9 mouse cellular contexts compared by ENCODE assay signal in genomic region chr2:35588368-35588767, GRCm38 (mm10). TPM values are rescaled to one million over a fixed set of nuclear protein-coding genes. Genes with fewer than 3 reads are reported as not detected.
DNase-seq lines count a peak whose midpoint lies in the region; ATAC-seq and TF ChIP-seq lines count a peak whose summit lies in the region.
"Had no signal": no experiment of that assay in that cellular context is flagged by ENCODE, and none has a peak within 500 bp of the region (broad histone marks: within the 10 kb centered on the region; RNA-seq: fewer than 3 reads in every experiment).

No protein-coding gene starts in this region.

- TF ChIP-seq CTCF in liver, postnatal 0 days (IDR thresholded peaks at IDR 0.05; ENCODE audit: low read depth): no peak

- peaks cover 5% of the 10 kb centered on the region; the same call in 1 of the 2 replicates for H3K4me1 ChIP-seq in liver, postnatal 0 days (ENCODE audit: insufficient read depth)
- peaks cover 13% of the 10 kb centered on the region for H3K4me1 ChIP-seq in liver, embryonic 11.5 days (replicated peaks; ENCODE audit: control insufficient read depth, insufficient read depth, low read length)

- no peak for TF ChIP-seq EP300 in liver, postnatal 0 days (IDR thresholded peaks at IDR 0.05; ENCODE audit: low read depth)

- H3K9me3 ChIP-seq in liver, postnatal 0 days (ENCODE audit: low read length): no peaks in the 10 kb centered on the region
- no peaks in the 10 kb centered on the region for H3K9me3 ChIP-seq in liver, embryonic 11.5 days (ENCODE audit: control insufficient read depth, low read length)
- H3K9me3 ChIP-seq: liver, embryonic 15.5 days had no signal

- H3K27me3 ChIP-seq in liver, postnatal 0 days (ENCODE audit: insufficient read depth, low read length): peaks cover 14% of the 10 kb centered on the region; the same call in 1 of the 2 replicates
- H3K27me3 ChIP-seq in liver, embryonic 11.5 days (replicated peaks; ENCODE audit: control insufficient read depth, insufficient read depth, low read length): peaks cover 57% of the 10 kb centered on the region

- no peaks in the 10 kb centered on the region for H3K36me3 ChIP-seq in liver, postnatal 0 days (replicated peaks; ENCODE audit: insufficient read depth, low read length)
- H3K36me3 ChIP-seq in liver, embryonic 11.5 days (ENCODE audit: control insufficient read depth, insufficient read depth, low read length): no peaks in the 10 kb centered on the region
- H3K36me3 ChIP-seq: liver, embryonic 15.5 days had no signal

- 33% methylated on average over 9 of the region's 9 CpGs for WGBS in liver, postnatal 0 days (ENCODE audit: insufficient replicate concordance)
- WGBS in liver, embryonic 11.5 days: 25% methylated on average over 9 of the region's 9 CpGs

- H3K9ac ChIP-seq in liver, postnatal 0 days (replicated peaks): no peak overlapping the region
- H3K9ac ChIP-seq in liver, embryonic 11.5 days (ENCODE audit: low read depth, low read length): no peak overlapping the region
- H3K9ac ChIP-seq: liver, embryonic 15.5 days had no signal

- no peak for DNase-seq in liver, postnatal 0 days
- DNase-seq in liver, embryonic 11.5 days (ENCODE audit: low spot score): no peak
- DNase-seq in heart, adult 8-10 months (ENCODE audit: low spot score): peak; percentile 79
- DNase-seq in kidney, postnatal 25 days: peak; percentile 37 to 60
- DNase-seq in retina, embryonic 14.5 days (ENCODE audit: low spot score): peak; percentile 35
- DNase-seq in urinary bladder, postnatal 14 days (ENCODE audit: low spot score): no peak
- no peak for DNase-seq in thymus, postnatal 10 days (ENCODE audit: low spot score in 2 of 2)
- DNase-seq: cerebellum, adult 8-10 months had no signal

- H3K27ac ChIP-seq in liver, postnatal 0 days (ENCODE audit: low read depth): no peak overlapping the region
- H3K27ac ChIP-seq in liver, embryonic 11.5 days (ENCODE audit: low read depth, low read length): no peak overlapping the region
- H3K27ac ChIP-seq: liver, embryonic 15.5 days had no signal

- H3K4me3 ChIP-seq in liver, postnatal 0 days (ENCODE audit: low read depth, low read length): no peak overlapping the region
- no peak overlapping the region for H3K4me3 ChIP-seq in liver, embryonic 11.5 days (ENCODE audit: low read depth, low read length)
- H3K4me3 ChIP-seq: liver, embryonic 15.5 days had no signal

- no peak for ATAC-seq in liver, postnatal 0 days
- ATAC-seq in liver, embryonic 11.5 days (replicated peaks; ENCODE audit: low FRiP score): no peak

- H3K4me2 ChIP-seq in liver, postnatal 0 days (ENCODE audit: low read depth, low read length): peak overlapping the region; percentile 6; the same call in 1 of the 2 replicates
- no peak overlapping the region for H3K4me2 ChIP-seq in liver, embryonic 11.5 days
- H3K4me2 ChIP-seq: liver, embryonic 15.5 days had no signal

RNA-seq across cellular contexts. Expression of gene Dab2ip, which starts 30.3 kb away (rescaled TPM):
- polyA plus RNA-seq in liver, postnatal 0 days (2015; fragmentation: Nextera tagmentation; extraction: Ambion mirVana): 6.9 and 9.1 TPM in 2 replicates
- polyA plus RNA-seq in liver, embryonic 11.5 days (2014; fragmentation: Nextera tagmentation; extraction: Ambion mirVana): 16.2 and 20.0 TPM in 2 replicates
- 10 to 100 TPM; 41.4 to 47.5 (median 46.5) TPM for total RNA-seq in heart, adult 8-10 months (2022)

Comparison
In these comparisons a context has a peak if more than half of its experiments do, and no peak if none do; other contexts are left out.
1. DNase-seq: peak in heart, adult 8-10 months (single experiment), kidney, postnatal 25 days (2 of 2) and retina, embryonic 14.5 days (single experiment); none in liver, postnatal 0 days (single experiment), liver, embryonic 11.5 days (single experiment), urinary bladder, postnatal 14 days (single experiment) and thymus, postnatal 10 days (0 of 2).